Mouse (Mus musculus): ENCODE measurements around the gene Sco2.

DNA sequence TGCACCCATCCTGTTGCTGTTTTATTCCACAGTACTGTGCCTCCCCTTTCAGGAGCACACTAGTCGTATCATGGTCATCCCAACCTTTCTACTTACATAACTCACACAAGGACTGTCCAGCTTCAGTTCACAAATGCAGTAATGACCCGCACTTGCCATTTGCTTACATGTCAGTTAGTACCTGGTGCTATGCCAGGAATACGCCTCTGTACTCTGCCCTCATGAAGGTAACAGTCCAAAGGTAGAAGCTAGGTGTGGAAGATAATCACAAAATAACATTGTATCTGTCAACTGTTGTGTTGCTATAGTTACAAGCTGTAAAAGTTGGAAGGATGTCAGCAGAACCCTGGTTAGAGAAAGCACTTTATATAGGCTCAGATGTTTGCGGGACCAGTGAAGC, 23.2 kb upstream of the Sco2 start:
- TF ChIP-seq CTCF (IDR thresholded peaks at IDR 0.05) (no peak), POLR2A (IDR thresholded peaks at IDR 0.05; ENCODE audit: insufficient read depth, low read depth, low read length) (no peak), EP300 (IDR thresholded peaks at IDR 0.05; ENCODE audit: insufficient read depth, low read depth, low read length) (no peak)
